In genomic region chr17:31344172-31344801, GRCm38 (mm10) we compare ENCODE assay signal across 10 mouse cellular contexts. TPM values are rescaled to one million over a fixed set of nuclear protein-coding genes. Genes with fewer than 3 reads are reported as not detected.
DNase-seq lines count a peak whose midpoint lies in the region; ATAC-seq lines count a peak whose summit lies in the region.
"Had no signal": no experiment of that assay in that cellular context is flagged by ENCODE, and none has a peak within 500 bp of the region (broad histone marks: within the 10 kb centered on the region; RNA-seq: fewer than 3 reads in every experiment).

No protein-coding gene starts in this region.

- WGBS in forebrain, embryonic 13.5 days: 44% methylated on average over 5 of the region's 5 CpGs
- 51% methylated on average over 5 of the region's 5 CpGs for WGBS in forebrain, embryonic 15.5 days
- 44% methylated on average over 5 of the region's 5 CpGs for WGBS in heart, embryonic 10.5 days

- DNase-seq in adrenal gland, adult (ENCODE audit: inconsistent age in 2 of 2, low spot score in 1 of 2): peak; percentile 68 to 90
- peak; percentile 85 for DNase-seq in heart, embryonic 10.5 days (ENCODE audit: low spot score)
- peak; percentile 56 to 69 for DNase-seq in layer of hippocampus, postnatal 36 days
- DNase-seq in mesoderm, embryonic 11.5 days (ENCODE audit: low read depth, low spot score): peak; percentile 81
- peak; percentile 83 for DNase-seq in splenic B cell, adult 2 months (ENCODE audit: low read depth, low spot score)

- no peaks in the 10 kb centered on the region for H3K4me1 ChIP-seq in forebrain, embryonic 13.5 days
- H3K4me1 ChIP-seq in forebrain, embryonic 15.5 days: peaks cover 14% of the 10 kb centered on the region
- H3K4me1 ChIP-seq in heart, embryonic 10.5 days: peaks cover 12% of the 10 kb centered on the region; the same call in 1 of the 2 replicates
- H3K4me1 ChIP-seq: limb, embryonic 15.5 days had no signal

- H3K4me2 ChIP-seq in forebrain, embryonic 13.5 days: no peak overlapping the region
- H3K4me2 ChIP-seq in forebrain, embryonic 15.5 days (replicated peaks): no peak overlapping the region
- H3K4me2 ChIP-seq: limb, embryonic 15.5 days had no signal

- no peaks in the 10 kb centered on the region for H3K9me3 ChIP-seq in forebrain, embryonic 13.5 days (replicated peaks)
- no peaks in the 10 kb centered on the region for H3K9me3 ChIP-seq in forebrain, embryonic 15.5 days
- H3K9me3 ChIP-seq in heart, embryonic 10.5 days: no peaks in the 10 kb centered on the region
- H3K9me3 ChIP-seq: limb, embryonic 15.5 days had no signal

- no peak overlapping the region for H3K4me3 ChIP-seq in forebrain, embryonic 13.5 days
- no peak overlapping the region for H3K4me3 ChIP-seq in forebrain, embryonic 15.5 days
- no peak overlapping the region for H3K4me3 ChIP-seq in heart, embryonic 10.5 days
- H3K4me3 ChIP-seq: limb, embryonic 15.5 days had no signal

- H3K27me3 ChIP-seq in forebrain, embryonic 13.5 days: no peaks in the 10 kb centered on the region
- no peaks in the 10 kb centered on the region for H3K27me3 ChIP-seq in forebrain, embryonic 15.5 days
- H3K27me3 ChIP-seq in heart, embryonic 10.5 days (ENCODE audit: insufficient read depth, poor library complexity, severe bottlenecking): no peaks in the 10 kb centered on the region
- no peaks in the 10 kb centered on the region for H3K27me3 ChIP-seq in splenic B cell, adult 2 months (ENCODE audit: control insufficient read depth, insufficient read depth, low read length, poor library complexity, severe bottlenecking)
- H3K27me3 ChIP-seq: limb, embryonic 15.5 days had no signal

- H3K27ac ChIP-seq in forebrain, embryonic 13.5 days: no peak overlapping the region
- no peak overlapping the region for H3K27ac ChIP-seq in forebrain, embryonic 15.5 days (replicated peaks)
- no peak overlapping the region for H3K27ac ChIP-seq in heart, embryonic 10.5 days
- H3K27ac ChIP-seq: limb, embryonic 15.5 days had no signal

- H3K36me3 ChIP-seq in forebrain, embryonic 13.5 days (ENCODE audit: poor library complexity, severe bottlenecking): 0 out of 2 replicates have a peak, but pooled peaks cover 3% of the 10 kb centered on the region
- no peaks in the 10 kb centered on the region for H3K36me3 ChIP-seq in forebrain, embryonic 15.5 days
- no peaks in the 10 kb centered on the region for H3K36me3 ChIP-seq in heart, embryonic 10.5 days
- H3K36me3 ChIP-seq in splenic B cell, adult 2 months (ENCODE audit: control insufficient read depth, insufficient read depth, low read length, poor library complexity, severe bottlenecking): peaks cover 5% of the 10 kb centered on the region; the same call in 1 of the 2 replicates
- H3K36me3 ChIP-seq: G1E; limb, embryonic 15.5 days had no signal

- ATAC-seq in forebrain, embryonic 13.5 days: 0 out of 2 replicates have a peak, but pooled peaks have one; percentile 38
- ATAC-seq in forebrain, embryonic 15.5 days (replicated peaks): no peak
- peak; percentile 77 for ATAC-seq in common myeloid progenitor, adult 5-6 weeks (replicated peaks; ENCODE audit: low read depth, poor library complexity, severe bottlenecking)

- no peak overlapping the region for H3K9ac ChIP-seq in forebrain, embryonic 13.5 days
- no peak overlapping the region for H3K9ac ChIP-seq in forebrain, embryonic 15.5 days (replicated peaks)
- H3K9ac ChIP-seq: limb, embryonic 15.5 days had no signal

RNA-seq across cellular contexts. Expression of gene Pde9a, which starts 41.7 kb away (rescaled TPM):
- 46.4 and 52.3 TPM in 2 replicates for polyA plus RNA-seq in forebrain, embryonic 13.5 days (2015; fragmentation: Nextera tagmentation; extraction: Ambion mirVana)
- 58.4 and 59.6 TPM in 2 replicates for polyA plus RNA-seq in forebrain, embryonic 15.5 days (2015; fragmentation: Nextera tagmentation; extraction: Ambion mirVana)
- total RNA-seq in common myeloid progenitor, adult 5-6 weeks (2017): not detected in 2 replicates
- 5.9 and 14.4 TPM in 2 replicates for polyA plus RNA-seq in heart, embryonic 10.5 days (2016; fragmentation: Nextera tagmentation; extraction: Ambion mirVana)
- 10 to 100 TPM; 20.7 to 31.6 TPM for total RNA-seq in layer of hippocampus, postnatal 36 days (2021)
- polyA plus RNA-seq: G1E had no signal

RNA-seq across cellular contexts. Expression of gene Slc37a1, which starts 57.7 kb away (rescaled TPM):
- polyA plus RNA-seq in forebrain, embryonic 13.5 days (2015; fragmentation: Nextera tagmentation; extraction: Ambion mirVana): 10.4 and 11.4 TPM in 2 replicates
- polyA plus RNA-seq in forebrain, embryonic 15.5 days (2015; fragmentation: Nextera tagmentation; extraction: Ambion mirVana): 12.5 and 14.9 TPM in 2 replicates
- total RNA-seq in common myeloid progenitor, adult 5-6 weeks (2017): 9.4 and 10.7 TPM in 2 replicates
- 3.9 and 4.8 TPM in 2 replicates for polyA plus RNA-seq in heart, embryonic 10.5 days (2016; fragmentation: Nextera tagmentation; extraction: Ambion mirVana)
- 1 to 10 TPM; 5.4 to 7.1 TPM for total RNA-seq in layer of hippocampus, postnatal 36 days (2021)
- polyA plus RNA-seq: G1E had no signal
